8 mouse cellular contexts compared by ENCODE assay signal in genomic region chr6:99385059-99385604, GRCm38 (mm10).
A peak's percentile ranks its signal among the peaks of the same experiment; 100 is the strongest.
DNase-seq lines count a peak whose midpoint lies in the region; TF ChIP-seq lines count a peak whose summit lies in the region.

No protein-coding gene starts in this region.

- in situ Hi-C loops in CH12.LX (cut with MboI; ENCODE audit: low pct_ligation_motif_present, low pct_unique_long_range_greater_than_20kb, low sequenced_read_pairs): loop anchor here (5.0 to 10.0 kb wide), 3 partner anchors 48 to 190 kb away; no protein-coding TSS in a partner anchor

- no peak for TF ChIP-seq POLR2A in CH12.LX (IDR thresholded peaks at IDR 0.05; ENCODE audit: low read depth, low read length)

- dilution Hi-C loops in CH12.LX (cut with MboI; ENCODE audit: extremely low pct_ligation_motif_present, extremely low pct_unique_long_range_greater_than_20kb, low sequenced_read_pairs): no loop called here

- peaks cover 4% of the 10 kb centered on the region for H3K9me3 ChIP-seq in CH12.LX (replicated peaks; ENCODE audit: low read length)

- peak in 1 of 2 experiments; percentile 71; a peak in 3 of 4 replicates for TF ChIP-seq CTCF in CH12.LX (conservative IDR thresholded peaks at IDR 0.05 in 1 of 2, IDR thresholded peaks at IDR 0.05 in 1 of 2; ENCODE audit: low read depth in 2 of 2, low read length in 2 of 2)

- H3K27ac ChIP-seq in CH12.LX (ENCODE audit: insufficient read depth, low read depth): no peak overlapping the region

- TF ChIP-seq RAD21 in CH12.LX (IDR thresholded peaks at IDR 0.05; ENCODE audit: low read depth, low read length): peak; percentile 74

- TF ChIP-seq EP300 in CH12.LX (IDR thresholded peaks at IDR 0.05; ENCODE audit: low read length): no peak

- no peaks in the 10 kb centered on the region for H3K79me2 ChIP-seq in CH12.LX (replicated peaks; ENCODE audit: control insufficient read depth, extremely low read depth, insufficient read depth, poor library complexity, severe bottlenecking)

- peak; percentile 42 to 58 for DNase-seq in heart, adult 18-20 months
- no peak for DNase-seq in heart, adult 8-10 months (ENCODE audit: low spot score)
- no peak for DNase-seq in CH12.LX (ENCODE audit: extremely low read depth)
- peak; percentile 14 to 15 for DNase-seq in cerebellum, postnatal 14 days
- peak; percentile 49 to 54 for DNase-seq in lung, postnatal 4 days
- no peak for DNase-seq in retina, postnatal 1 day
- DNase-seq in c-Kit-positive CD71-positive TER-119-positive erythroid progenitor cells, embryonic 14.5 days (ENCODE audit: low spot score): no peak
- no peak for DNase-seq in yolk sac, embryonic 10.5 days (ENCODE audit: low spot score)

- no peak overlapping the region for H3K4me2 ChIP-seq in CH12.LX (ENCODE audit: insufficient read depth, low read depth, poor library complexity, severe bottlenecking)

- no peak overlapping the region for H3K4me3 ChIP-seq in CH12.LX (replicated peaks in 1 of 3; ENCODE audit: low read depth in 2 of 3, low read length in 2 of 3, poor library complexity in 1 of 3)

- peaks cover 19 to 42% of the 10 kb centered on the region in 2 experiments for H3K4me1 ChIP-seq in CH12.LX (ENCODE audit: control insufficient read depth in 1 of 2, insufficient read depth in 2 of 2)

- no peaks in the 10 kb centered on the region for H3K36me3 ChIP-seq in CH12.LX (replicated peaks in 1 of 2; ENCODE audit: control insufficient read depth in 1 of 2, insufficient read depth in 1 of 2, low read length in 1 of 2)

- H3K27me3 ChIP-seq in CH12.LX (replicated peaks): no peaks in the 10 kb centered on the region

- no peak overlapping the region for H3K9ac ChIP-seq in CH12.LX (ENCODE audit: insufficient read depth, low read depth)

TF ChIP-seq in CH12.LX, 34 proteins besides CTCF, POLR2A, EP300 and RAD21:
- TF ChIP-seq USF2 (conservative IDR thresholded peaks at IDR 0.05; ENCODE audit: low read depth, low read length) (no peak), E2F4 (IDR thresholded peaks at IDR 0.05; ENCODE audit: insufficient replicate concordance, low read depth, low read length) (no peak), TBP (conservative IDR thresholded peaks at IDR 0.05; ENCODE audit: low read depth, low read length) (no peak), GABPA (IDR thresholded peaks at IDR 0.05; ENCODE audit: insufficient replicate concordance, low read depth, low read length) (no peak), MYC (IDR thresholded peaks at IDR 0.05; ENCODE audit: low read depth, low read length) (no peak), KAT2A (IDR thresholded peaks at IDR 0.05; ENCODE audit: insufficient replicate concordance, low read length) (no peak), JUN (IDR thresholded peaks at IDR 0.05; ENCODE audit: insufficient read depth, low read depth, low read length) (no peak), ETS1 (conservative IDR thresholded peaks at IDR 0.05; ENCODE audit: low read depth, low read length) (0 out of 2 replicates have a peak, but pooled peaks have one; percentile 17), ELF1 (IDR thresholded peaks at IDR 0.05; ENCODE audit: low read depth, low read length) (no peak), SIN3A (IDR thresholded peaks at IDR 0.05; ENCODE audit: low read length) (no peak), MEF2A (IDR thresholded peaks at IDR 0.05; ENCODE audit: borderline replicate concordance, low read depth, low read length) (peak; percentile 39; the same call in 1 of the 2 replicates), PAX5 (IDR thresholded peaks at IDR 0.05; ENCODE audit: low read length) (no peak), BHLHE40 (IDR thresholded peaks at IDR 0.05; ENCODE audit: low read depth, low read length) (0 out of 2 replicates have a peak, but pooled peaks have one; percentile 14), MAZ (IDR thresholded peaks at IDR 0.05; ENCODE audit: low read depth, low read length) (no peak), CHD2 (IDR thresholded peaks at IDR 0.05; ENCODE audit: low read length) (no peak), ZMIZ1 (IDR thresholded peaks at IDR 0.05; ENCODE audit: low read depth, low read length) (no peak), HCFC1 (IDR thresholded peaks at IDR 0.05; ENCODE audit: low read depth, low read length) (no peak; the same call in 1 of the 2 replicates), TCF12 (IDR thresholded peaks at IDR 0.05; ENCODE audit: low read depth, low read length) (no peak; the same call in 1 of the 2 replicates), JUND (conservative IDR thresholded peaks at IDR 0.05; ENCODE audit: low read depth, low read length) (no peak), MAFK (IDR thresholded peaks at IDR 0.05; ENCODE audit: insufficient replicate concordance, low read length) (no peak), NELFE (IDR thresholded peaks at IDR 0.05; ENCODE audit: low read depth, low read length) (no peak), SMC3 (IDR thresholded peaks at IDR 0.05; ENCODE audit: low read depth, low read length) (peak; percentile 73), ZNF384 (IDR thresholded peaks at IDR 0.05; ENCODE audit: low read depth, low read length) (no peak), MAX (IDR thresholded peaks at IDR 0.05; ENCODE audit: low read length) (0 out of 2 replicates have a peak, but pooled peaks have one; percentile 9), MXI1 (IDR thresholded peaks at IDR 0.05; ENCODE audit: low read depth, low read length) (no peak), UBTF (IDR thresholded peaks at IDR 0.05; ENCODE audit: low read depth, low read length) (no peak), CHD1 (IDR thresholded peaks at IDR 0.05; ENCODE audit: low read depth, low read length) (no peak), ZC3H11A (IDR thresholded peaks at IDR 0.05; ENCODE audit: low read depth, low read length) (0 out of 2 replicates have a peak, but pooled peaks have one; percentile 9), POLR2AphosphoS2 (IDR thresholded peaks at IDR 0.05; ENCODE audit: low read depth, low read length) (no peak), IRF4 (IDR thresholded peaks at IDR 0.05; ENCODE audit: low read depth, low read length) (peak; percentile 45; the same call in 1 of the 2 replicates), RCOR1 (conservative IDR thresholded peaks at IDR 0.05; ENCODE audit: low read depth, low read length) (no peak), NRF1 (IDR thresholded peaks at IDR 0.05; ENCODE audit: low read depth, low read length) (no peak)

Comparison
In these comparisons a context has a peak if more than half of its experiments do, and no peak if none do; other contexts are left out.
1. DNase-seq: peak in heart, adult 18-20 months (2 of 2), cerebellum, postnatal 14 days (2 of 2) and lung, postnatal 4 days (2 of 2); none in heart, adult 8-10 months (single experiment), CH12.LX (single experiment), retina, postnatal 1 day (single experiment), c-Kit-positive CD71-positive TER-119-positive erythroid progenitor cells, embryonic 14.5 days (single experiment) and yolk sac, embryonic 10.5 days (single experiment).